Mouse (Mus musculus) B cell, adult (primary cell): Measurements from ENCODE around the gene Zfp414. TPM values are rescaled to one million over a fixed set of nuclear protein-coding genes. Genes with fewer than 3 reads are reported as not detected.

Experiments used
- total RNA-seq: library from RNA; stranded (reverse); gene quantifications from 4 replicates; pipeline ENCODE4 v1.2.4, GENCODE M21; 2023; ENCODE audit not compliant: inconsistent age

Gene Zfp414
- total RNA-seq: 38.0 to 41.7 TPM (median 39.7 TPM) in 4 replicates

DNA sequence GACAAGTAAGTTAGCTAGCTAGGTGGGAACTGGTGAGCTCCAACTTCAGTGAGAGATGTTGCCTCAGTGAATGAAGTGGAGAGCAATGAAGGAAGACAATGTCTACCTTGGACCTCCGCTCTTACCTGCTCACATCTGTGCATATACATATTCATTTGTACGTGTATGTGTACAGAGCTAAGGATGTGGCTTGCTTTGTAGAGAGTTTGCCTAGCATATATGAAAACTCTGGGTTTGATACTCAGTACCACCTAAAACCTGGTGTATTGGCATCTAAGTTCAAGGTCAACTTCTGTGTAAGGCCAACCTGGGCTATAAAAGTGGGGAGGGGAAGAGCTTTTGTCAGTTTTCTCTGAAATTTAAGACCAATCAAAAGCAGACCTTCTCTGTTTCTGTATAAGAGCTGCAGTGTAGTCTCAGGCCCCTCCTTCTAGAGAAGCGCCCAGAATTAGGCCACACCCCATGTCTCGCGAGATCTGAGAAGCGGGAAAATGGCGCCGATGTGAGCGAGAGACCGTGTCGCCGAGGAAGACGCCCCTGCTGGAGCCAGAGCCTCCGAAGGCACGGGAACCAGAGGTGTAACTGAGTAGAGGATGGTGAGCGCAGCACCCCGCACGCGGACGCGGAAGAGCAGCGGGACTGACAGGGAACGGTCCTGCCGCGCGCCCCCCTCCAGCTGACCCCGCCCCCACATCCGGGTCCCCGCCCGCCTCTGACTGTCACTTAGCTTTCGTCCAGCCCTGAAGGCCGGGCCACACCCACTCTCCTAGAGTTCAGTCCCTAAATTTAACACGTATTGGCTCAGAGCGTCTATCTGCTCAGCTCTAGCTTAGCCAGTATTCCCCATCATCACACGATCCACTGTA, at the start of gene Zfp414:
Gene Zfp414 (plus strand): TSS at position 470 of the 866 bp plus-strand sequence.

GRCm38 (mm10) chr17:33637516-33638276, 8.8 kb downstream of the Zfp414 start, which contains the start of gene Pram1:
TSS of gene Pram1 (plus strand) at chr17:33638056.

Other genes starting within 250 kb of the Zfp414 start
- gene Zfp101, start 234.4 kb upstream of the Zfp414 start, total RNA-seq: 5.7 to 7.9 TPM (median 6.5 TPM) in 4 replicates
- gene Actl9, start 196.2 kb upstream of the Zfp414 start, total RNA-seq: not detected in 4 replicates
- gene Adamts10, start 104.9 kb upstream of the Zfp414 start, total RNA-seq: 62.4 to 74.4 TPM (median 67.5 TPM) in 4 replicates
- 14.9 to 25.4 TPM (median 19.3 TPM) in 4 replicates for gene Myo1f, start 73.4 kb upstream of the Zfp414 start, total RNA-seq
- 0.48 to 2.5 TPM (median 1.3 TPM) in 4 replicates for gene Pram1, start 9.0 kb downstream of the Zfp414 start, total RNA-seq
- gene Hnrnpm, start 57.8 kb downstream of the Zfp414 start, total RNA-seq: 356 to 376 TPM (median 371 TPM) in 4 replicates
- 45.6 to 49.2 TPM (median 46.3 TPM) in 4 replicates for gene March2, start 89.6 kb downstream of the Zfp414 start, total RNA-seq
- 205 to 231 TPM (median 213 TPM) in 4 replicates for gene Rab11b, start 131.4 kb downstream of the Zfp414 start, total RNA-seq
- 0.24 to 1.2 TPM (median 0.64 TPM) in 4 replicates for gene Angptl4, start 152.7 kb downstream of the Zfp414 start, total RNA-seq
- gene Kank3, start 181.4 kb downstream of the Zfp414 start, total RNA-seq: 1.9 to 3.7 TPM (median 2.4 TPM) in 4 replicates
- gene Rps28, start 195.5 kb downstream of the Zfp414 start, total RNA-seq: 3,373 to 3,666 TPM (median 3,453 TPM) in 4 replicates
- gene Ndufa7, start 195.5 kb downstream of the Zfp414 start, total RNA-seq: 144 to 160 TPM (median 152 TPM) in 4 replicates
- gene Cd320, start 214.0 kb downstream of the Zfp414 start, total RNA-seq: 6.1 to 11.2 TPM (median 7.1 TPM) in 4 replicates
- gene Gm7029, start 244.7 kb downstream of the Zfp414 start, total RNA-seq: not detected in 4 replicates